Mouse (Mus musculus): ENCODE results near the gene Uxt.
A peak's percentile ranks its signal among the peaks of the same experiment; 100 is the strongest.

Gene Uxt

DNA sequence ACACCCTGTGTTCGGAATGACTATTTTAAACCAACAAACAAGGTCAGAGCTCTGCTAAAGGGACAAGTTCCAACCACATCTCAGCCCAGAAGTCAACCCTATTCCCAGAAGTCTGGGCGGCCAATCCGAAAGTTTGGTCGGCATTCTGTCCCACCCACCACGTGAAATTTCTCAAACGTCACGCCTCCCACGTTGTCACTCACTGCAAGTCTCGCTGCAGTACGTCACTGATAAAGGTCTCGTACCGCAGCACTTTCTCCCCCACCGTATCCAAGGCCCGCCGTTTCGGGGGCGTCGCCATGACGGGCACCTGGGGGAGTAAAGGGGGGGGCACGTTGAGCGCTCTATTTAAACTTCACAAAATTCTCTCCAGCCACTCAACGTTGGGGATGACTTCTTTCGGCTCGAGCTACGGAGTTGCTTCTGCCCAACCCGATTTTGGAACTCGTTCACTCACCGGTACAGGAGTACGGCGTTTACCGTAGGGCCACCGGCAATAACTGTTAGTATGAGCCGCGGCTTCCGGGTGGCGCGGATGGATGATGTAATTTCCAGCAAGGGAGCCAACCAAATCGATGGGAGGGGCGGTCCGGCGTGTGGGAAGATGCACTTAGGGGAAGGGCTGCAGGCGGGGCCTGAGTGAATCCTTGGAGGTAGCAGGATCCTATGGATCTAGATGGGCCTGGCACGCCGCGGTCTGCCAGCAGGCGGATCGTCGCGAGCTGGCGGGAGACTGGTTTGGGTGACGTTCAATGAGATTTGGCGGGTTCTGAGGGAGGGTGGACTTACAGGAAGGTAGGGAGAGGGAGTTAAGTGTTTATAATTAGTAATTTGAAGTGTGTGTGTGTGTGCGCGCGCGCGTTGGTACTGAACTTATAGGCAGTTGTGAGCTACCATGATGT, at the start of gene Uxt:
Uxt (minus strand) TSS at position 541 of the 902 bp plus-strand sequence.
- DNase-seq (ENCODE audit: low spot score in 2 of 2) = peak; percentile 73 to 89

DNA sequence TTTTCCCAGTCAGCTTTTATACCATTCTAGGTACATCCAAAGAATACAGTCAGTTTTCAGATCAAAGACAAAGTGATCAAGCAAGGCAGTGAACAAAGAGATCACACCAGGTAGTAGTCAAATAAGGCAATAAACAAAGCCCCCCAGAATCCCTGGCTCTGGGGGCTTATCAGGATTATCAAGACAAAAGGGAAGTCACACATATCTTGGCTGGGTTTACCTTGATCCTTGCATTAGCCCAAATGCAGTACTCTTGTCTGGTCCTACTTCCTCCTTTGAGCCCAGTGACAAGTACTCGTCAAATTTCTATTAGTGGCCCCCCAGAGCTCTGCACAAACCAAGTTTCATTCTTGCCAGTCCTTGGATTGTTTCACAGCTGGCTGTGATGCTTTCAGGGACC, 19.1 kb upstream of the Uxt start:
- no peak for DNase-seq (ENCODE audit: low spot score in 2 of 2)

DNA sequence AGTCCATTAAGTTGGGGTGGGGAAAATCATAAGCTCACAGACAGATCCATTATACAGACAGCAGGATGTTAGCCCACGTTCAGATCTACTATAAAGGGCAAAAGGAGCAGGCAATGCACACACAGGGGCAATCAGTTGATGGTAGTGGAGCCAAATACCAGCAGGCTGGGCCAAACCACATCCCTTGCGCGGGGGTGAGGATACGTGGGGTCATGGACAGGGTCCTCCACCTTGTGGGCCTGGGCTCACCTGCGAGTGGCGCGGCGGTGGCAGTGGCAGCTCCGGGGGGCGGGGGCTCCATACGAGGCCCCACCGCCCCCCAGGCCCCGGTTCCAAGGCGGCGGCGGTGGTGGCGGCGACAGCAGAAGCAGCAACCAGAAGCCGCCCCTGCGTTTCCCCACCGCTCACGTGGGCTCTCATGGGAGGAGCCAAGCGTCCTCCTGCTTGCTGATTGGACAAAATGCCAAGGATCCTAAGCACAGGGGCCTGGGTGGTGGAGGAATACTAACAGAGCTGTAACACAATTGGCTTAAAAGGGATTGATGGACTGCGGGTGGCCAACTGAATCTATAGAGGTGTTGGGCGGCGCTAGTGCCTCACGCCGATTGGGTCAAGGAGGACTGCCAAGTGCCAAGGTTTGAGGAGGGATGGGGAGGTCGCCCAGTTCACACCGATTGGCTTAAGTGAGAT, 11.5 kb downstream of the Uxt start, which contains the start of gene Elk1:
Elk1 (minus strand) TSS at position 418 of the 690 bp plus-strand sequence.
- DNase-seq (ENCODE audit: low spot score in 2 of 2) = peak; percentile 62 to 81

DNA sequence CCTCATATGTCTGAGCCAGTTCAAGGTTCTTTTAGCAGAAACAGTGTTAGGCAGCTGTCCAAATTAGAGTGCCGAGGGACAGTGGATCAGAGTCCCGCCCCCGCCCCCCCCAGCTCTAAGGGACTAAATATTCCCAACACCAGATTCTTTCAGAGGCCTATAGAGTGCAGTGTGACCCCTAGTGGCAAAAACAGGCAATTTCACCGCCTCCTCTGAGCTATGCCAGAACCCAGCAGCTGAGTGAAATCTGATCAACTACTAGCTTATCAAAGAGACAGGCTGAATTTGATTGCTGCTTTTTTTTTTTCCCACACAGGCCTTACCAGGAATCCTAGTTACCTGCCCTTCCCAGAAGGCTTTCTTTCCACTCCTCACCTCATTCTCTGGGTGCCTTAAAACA, 15.8 kb downstream of the Uxt start:
- peak in 1 of 2 experiments; percentile 27 for DNase-seq (ENCODE audit: low spot score in 2 of 2)

DNA sequence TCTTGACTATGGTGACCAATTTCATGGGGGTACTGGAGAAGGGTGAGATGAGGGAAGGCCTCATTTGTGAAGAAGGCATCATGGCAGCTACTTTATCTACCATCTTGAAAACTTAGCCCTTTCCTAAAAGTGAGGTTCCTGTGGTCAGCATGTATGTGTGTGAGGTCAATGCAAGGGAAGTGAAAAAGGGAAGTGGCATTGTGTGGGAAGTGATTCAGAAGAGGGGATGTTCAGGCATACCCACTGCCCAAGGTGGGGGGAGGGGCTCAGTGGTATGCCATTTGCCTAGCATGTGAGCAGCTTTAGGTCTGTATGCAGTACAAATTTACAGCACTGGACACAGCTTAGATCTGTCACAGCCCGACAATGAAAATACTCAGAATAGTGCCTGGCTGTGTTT, 29.9 kb downstream of the Uxt start:
- DNase-seq (ENCODE audit: low spot score in 2 of 2) = no peak

DNA sequence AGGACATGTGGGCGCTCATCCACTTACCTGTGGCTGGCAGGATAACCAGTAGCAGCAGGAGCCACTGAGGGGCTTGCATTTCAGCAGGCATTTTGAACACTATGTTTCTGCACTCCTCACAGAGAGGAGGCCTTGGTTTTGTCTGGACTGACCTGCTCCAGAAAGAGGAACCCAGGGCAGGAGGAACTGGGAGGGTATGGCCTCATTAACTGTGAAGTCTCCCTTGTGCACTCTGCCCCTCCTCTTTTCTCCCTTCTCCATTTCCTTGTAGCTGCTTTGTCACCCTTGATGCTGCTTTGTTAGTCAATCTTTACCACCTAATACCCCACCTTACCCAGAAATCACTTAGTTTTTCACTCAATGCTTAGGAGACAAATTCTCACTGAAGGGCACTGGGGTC, 30.5 kb downstream of the Uxt start, which contains the start of gene Cfp:
Cfp (minus strand) TSS at position 192 of the 400 bp plus-strand sequence.
- DNase-seq (ENCODE audit: low spot score in 2 of 2) = no peak

GRCm38 (mm10) chrX:20929859-20930258, 32.0 kb downstream of the Uxt start:
- no peak for DNase-seq (ENCODE audit: low spot score in 2 of 2)

DNA sequence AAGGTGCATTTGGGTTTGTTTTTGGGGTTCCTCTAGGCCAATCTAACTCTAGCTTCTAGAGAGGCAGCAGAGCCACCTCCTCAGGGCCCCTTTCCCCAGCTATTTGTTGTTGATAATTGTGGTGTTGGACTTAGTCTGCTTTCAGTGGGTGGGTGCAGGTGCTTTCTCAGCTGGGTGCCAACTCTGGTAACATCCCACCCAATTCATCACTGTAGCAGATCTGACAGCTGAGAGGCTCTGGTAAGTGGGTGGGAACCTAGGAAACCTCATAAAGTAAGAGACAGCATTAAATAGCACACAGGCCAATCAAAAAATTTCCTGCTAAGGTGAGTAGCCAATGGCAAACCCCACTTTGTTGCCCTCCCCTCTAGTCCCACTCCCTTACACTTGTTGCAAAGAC, 36.8 kb downstream of the Uxt start:
- no peak for DNase-seq (ENCODE audit: low spot score in 2 of 2)

GRCm38 (mm10) chrX:20923506-20923905, 38.3 kb downstream of the Uxt start:
- DNase-seq (ENCODE audit: low spot score in 2 of 2) = no peak

DNA sequence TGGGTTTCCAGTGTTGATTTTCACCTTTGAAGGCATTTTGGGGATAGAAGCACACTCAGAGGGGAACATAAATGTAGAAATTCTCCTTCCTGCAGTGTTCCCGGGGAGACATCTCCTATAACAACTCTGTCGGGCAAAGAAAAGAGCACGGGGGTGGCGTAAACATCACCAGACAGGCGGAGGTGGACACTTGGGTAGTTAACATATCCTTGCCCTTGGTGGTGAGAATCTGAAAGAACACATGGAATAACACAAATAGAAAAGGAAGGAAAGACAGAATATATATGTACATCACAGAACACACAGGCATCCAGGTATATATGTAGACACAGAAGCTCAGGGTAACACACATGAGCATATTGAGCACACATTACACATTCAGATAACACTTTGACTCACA, 40.5 kb downstream of the Uxt start:
- DNase-seq (ENCODE audit: low spot score in 2 of 2) = no peak

- DNase-seq (ENCODE audit: low spot score in 2 of 2) = peak; percentile 19 to 72
Measured at GRCm38 (mm10) chrX:20920844-20921364, 40.9 kb downstream of the Uxt start, which contains the start of gene Syn1. Gene Syn1, minus strand, starts transcription at chrX:20921004.

- no peak for DNase-seq (ENCODE audit: low spot score in 2 of 2)
Measured at GRCm38 (mm10) chrX:20920249-20920843, 41.5 kb downstream of the Uxt start.

DNA sequence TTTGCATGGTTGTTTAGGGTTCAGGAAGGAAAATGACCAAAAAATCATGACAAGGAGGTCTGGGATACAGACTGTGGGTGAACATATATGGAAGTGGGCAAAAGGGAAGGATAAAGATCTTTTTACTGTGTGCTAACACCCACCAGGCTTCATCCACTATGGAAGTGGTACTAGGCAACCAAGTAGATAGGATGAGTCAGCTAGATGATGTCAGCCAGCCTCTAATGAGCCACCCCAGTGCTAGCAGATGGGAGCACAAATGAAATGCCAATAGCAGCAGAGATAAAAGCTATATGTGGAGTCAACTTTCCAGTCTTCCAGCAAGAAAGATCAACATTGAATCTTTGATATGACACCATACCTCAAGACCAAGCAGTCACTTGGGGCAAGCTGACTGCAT, 46.7 kb downstream of the Uxt start:
- no peak for DNase-seq (ENCODE audit: low spot score in 2 of 2)

GRCm38 (mm10) chrX:20913726-20914125, 48.1 kb downstream of the Uxt start:
- no peak for DNase-seq (ENCODE audit: low spot score in 2 of 2)

DNA sequence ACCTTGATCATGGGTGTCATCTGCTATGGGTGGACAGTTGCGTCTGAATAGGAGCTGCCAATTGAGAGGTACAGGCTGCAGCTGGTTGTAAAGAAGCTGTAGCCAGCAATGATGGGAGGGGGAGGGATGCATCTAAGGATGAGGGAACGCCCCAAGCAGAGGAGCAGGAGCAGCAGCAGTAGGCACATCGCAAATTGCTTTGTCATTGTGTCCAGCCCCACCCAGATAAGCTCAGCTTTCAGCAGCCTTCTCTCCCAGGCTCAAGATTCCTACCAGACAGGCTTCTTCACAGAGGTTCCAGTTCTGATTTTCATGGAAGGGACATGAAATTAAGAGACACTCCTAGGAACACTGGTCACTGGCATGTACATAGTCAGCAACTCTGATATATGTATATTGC, 51.7 kb downstream of the Uxt start:
- no peak for DNase-seq (ENCODE audit: low spot score in 2 of 2)

All from urinary bladder, postnatal 36 days (tissue).